Mouse (Mus musculus) kidney, adult 9 months (tissue): ENCODE measurements around the gene Grap2.

Source experiments
- DNase-seq: peaks from one replicate; pipeline ENCODE4 v3.0.0; 2022

Grap2 gene

GRCm38 (mm10) chr15:80572291-80572690 is at the start of gene Grap2:
Gene Grap2, plus strand, starts transcription at chr15:80572594.
- DNase-seq = peak; percentile 17

GRCm38 (mm10) chr15:80529955-80530869 is 42.2 kb upstream of the Grap2 start:
- no peak for DNase-seq

- DNase-seq = no peak
These were observed 41.4 kb upstream of the Grap2 start for GRCm38 (mm10) chr15:80531026-80531425.

GRCm38 (mm10) chr15:80532281-80533072 is 39.9 kb upstream of the Grap2 start:
- no peak for DNase-seq

GRCm38 (mm10) chr15:80533274-80533673 is 39.1 kb upstream of the Grap2 start:
- no peak for DNase-seq

GRCm38 (mm10) chr15:80536051-80536450 is 36.3 kb upstream of the Grap2 start:
- DNase-seq = no peak

GRCm38 (mm10) chr15:80538075-80538474 is 34.3 kb upstream of the Grap2 start:
- no peak for DNase-seq

- no peak for DNase-seq
These were observed 33.6 kb upstream of the Grap2 start for GRCm38 (mm10) chr15:80538671-80539340.

GRCm38 (mm10) chr15:80544115-80544514 is 28.3 kb upstream of the Grap2 start:
- DNase-seq = no peak

GRCm38 (mm10) chr15:80545430-80545829 is 27.0 kb upstream of the Grap2 start:
- DNase-seq = no peak

- DNase-seq = no peak
These were observed 17.3 kb upstream of the Grap2 start for GRCm38 (mm10) chr15:80554860-80555822.

- no peak for DNase-seq
These were observed 16.4 kb upstream of the Grap2 start for GRCm38 (mm10) chr15:80556021-80556420.

GRCm38 (mm10) chr15:80557745-80558144 is 14.6 kb upstream of the Grap2 start:
- no peak for DNase-seq

GRCm38 (mm10) chr15:80559534-80559933 is 12.9 kb upstream of the Grap2 start:
- no peak for DNase-seq

GRCm38 (mm10) chr15:80559978-80560377 is 12.4 kb upstream of the Grap2 start:
- no peak for DNase-seq

GRCm38 (mm10) chr15:80560646-80561580 is 11.5 kb upstream of the Grap2 start:
- DNase-seq = no peak

GRCm38 (mm10) chr15:80562446-80562845 is 9.9 kb upstream of the Grap2 start:
- DNase-seq = no peak

GRCm38 (mm10) chr15:80563634-80564208 is 8.7 kb upstream of the Grap2 start:
- DNase-seq = no peak

- DNase-seq = no peak
These were observed 7.2 kb upstream of the Grap2 start, which contains the start of gene Enthd1 for GRCm38 (mm10) chr15:80565106-80565665. Gene Enthd1, minus strand, starts transcription at chr15:80565156.

GRCm38 (mm10) chr15:80566696-80567095 is 5.7 kb upstream of the Grap2 start:
- no peak for DNase-seq
